Mouse (Mus musculus) intestine, embryonic 16.5 days (tissue): ENCODE results near the gene Apobec4. TPM values are rescaled to one million over a fixed set of nuclear protein-coding genes. Genes with fewer than 3 reads are reported as not detected.

Experiments used
- ATAC-seq: fragments of 200-750 bp; cut with Nextera tagmentation; 2 replicates; pipeline ENCODE4 v1.8.0; 2017; ENCODE audit warnings: moderate TSS enrichment, moderate library complexity
- H3K27ac ChIP-seq: fragments of 300-500 bp; sonication (generic); 2 replicates; pipeline ENCODE4 v1.5.1; 2014; ENCODE audit warnings: mild to moderate bottlenecking, low read length
- H3K27me3 ChIP-seq: fragments of 300-500 bp; sonication (generic); replicated peaks from 2 replicates; pipeline ENCODE4 v1.6.1; 2014; ENCODE audit warnings: low read length, control low read depth, mixed read lengths; ENCODE audit not compliant: control insufficient read depth, insufficient read depth
- H3K36me3 ChIP-seq: fragments of 300-500 bp; sonication (generic); 2 replicates; pipeline ENCODE4 v1.6.1; 2014; ENCODE audit warnings: low read length, control low read depth; ENCODE audit not compliant: control insufficient read depth, insufficient read depth
- H3K4me1 ChIP-seq: fragments of 300-500 bp; sonication (generic); 2 replicates; pipeline ENCODE4 v1.6.1; 2014; ENCODE audit warnings: low read length, control low read depth, mixed read lengths; ENCODE audit not compliant: control insufficient read depth, insufficient read depth
- H3K4me2 ChIP-seq: fragments of 300-500 bp; sonication (generic); 2 replicates; pipeline ENCODE4 v1.6.1; 2014; ENCODE audit warnings: low read depth, low read length, control low read depth
- H3K4me3 ChIP-seq: fragments of 300-500 bp; sonication (generic); 2 replicates; pipeline ENCODE4 v1.5.1; 2014; ENCODE audit warnings: mild to moderate bottlenecking, low read length
- H3K9ac ChIP-seq: fragments of 300-500 bp; sonication (generic); 2 replicates; pipeline ENCODE4 v1.6.1; 2014; ENCODE audit warnings: low read depth, low read length
- H3K9me3 ChIP-seq: fragments of 300-500 bp; sonication (generic); 2 replicates; pipeline ENCODE4 v1.6.1; 2016; ENCODE audit warnings: low read length, control low read depth; ENCODE audit not compliant: control insufficient read depth
- WGBS: fragments of 180-500 bp; shearing (Covaris S2); extraction: QIAGEN DNeasy Blood & Tissue Kit; methylation state at CpG from one replicate; pipeline ENCODE4 v1.1.7; 2014; 5-methylcytosine and 5-hydroxymethylcytosine counted together
- polyA plus RNA-seq: library from polyadenylated mRNA; unstranded; fragments of >200 nt; fragmentation: Nextera tagmentation; extraction: Ambion mirVana; gene quantifications from 2 replicates; pipeline ENCODE4 v1.2.1, GENCODE M21; 2015

The Apobec4 gene
- polyA plus RNA-seq = not detected in 2 replicates

DNA sequence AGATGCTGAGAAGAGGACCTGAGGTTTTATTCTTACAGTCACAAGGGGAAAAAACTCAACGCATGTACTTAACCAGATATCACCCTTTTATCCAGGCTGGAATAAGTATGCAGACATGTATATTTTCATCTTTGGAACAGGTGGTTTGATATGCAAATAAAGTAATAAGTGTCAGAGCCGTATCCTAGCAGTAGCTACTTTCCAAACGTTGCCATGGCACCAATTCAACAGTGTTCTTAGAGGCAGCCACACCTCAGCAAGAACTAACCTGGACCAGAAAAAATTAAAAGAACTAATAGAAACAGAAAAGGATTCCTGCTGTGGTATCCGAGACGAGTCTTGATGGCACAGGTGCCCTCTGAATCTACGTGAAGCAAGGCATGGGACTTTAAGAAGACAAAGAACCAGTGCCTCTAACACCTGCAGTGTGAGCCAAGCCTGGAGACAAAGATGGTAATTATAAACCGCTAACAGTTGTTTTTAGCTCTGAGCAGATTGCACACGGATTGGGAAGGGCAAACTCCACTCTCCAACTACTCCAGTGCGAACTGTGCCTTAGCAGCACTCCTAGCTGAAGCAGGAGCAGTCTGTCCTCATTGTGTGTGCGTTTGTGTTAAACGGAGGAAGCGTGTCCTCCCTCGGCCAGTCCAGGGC, at the start of gene Apobec4:
Gene Apobec4 (plus strand): TSS at position 240 of the 654 bp plus-strand sequence.
- no peaks in the 10 kb centered on the region for H3K36me3 ChIP-seq
- H3K27me3 ChIP-seq = no peaks in the 10 kb centered on the region
- peaks cover 6% of the 10 kb centered on the region; the same call in 1 of the 2 replicates for H3K4me1 ChIP-seq
- no peak within 1 kb of the TSS for H3K4me2 ChIP-seq
- no peaks in the 10 kb centered on the region for H3K9me3 ChIP-seq
- no peak within 1 kb of the TSS for H3K9ac ChIP-seq
- 62% methylated on average over 13 of the region's 13 CpGs for WGBS
- H3K27ac ChIP-seq = no peak within 1 kb of the TSS
- ATAC-seq = 0 out of 2 replicates have a peak, but pooled peaks have one; percentile 36
- H3K4me3 ChIP-seq = no peak within 1 kb of the TSS

DNA sequence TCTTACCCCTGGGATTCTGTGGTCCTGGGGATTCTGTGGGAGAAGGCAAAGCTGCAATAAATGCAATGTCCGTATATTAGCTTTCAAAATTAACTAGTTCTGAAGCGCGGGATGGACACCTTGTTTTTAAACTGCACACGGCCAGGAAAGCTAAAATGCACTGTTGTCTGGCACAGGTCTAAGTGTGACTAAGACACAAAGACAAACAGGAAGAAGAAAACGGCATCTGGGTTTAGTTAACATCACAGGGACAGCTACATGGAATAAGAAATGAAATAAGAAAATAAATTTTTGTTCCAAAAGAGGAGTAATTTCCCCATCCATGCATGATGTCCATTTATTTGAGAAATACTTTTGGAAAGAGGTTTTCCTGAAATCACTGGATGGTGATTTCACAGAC, 49.3 kb upstream of the Apobec4 start:
- no peak for ATAC-seq
- WGBS = 76% methylated on average over 5 of the region's 5 CpGs

GRCm38 (mm10) chr1:152702920-152703319, 47.4 kb upstream of the Apobec4 start:
- peaks cover 3% of the 10 kb centered on the region; the same call in 1 of the 2 replicates for H3K4me1 ChIP-seq
- H3K9me3 ChIP-seq = no peaks in the 10 kb centered on the region
- 42% methylated on average over 6 of the region's 6 CpGs for WGBS
- no peak overlapping the region for H3K4me3 ChIP-seq
- no peak overlapping the region for H3K9ac ChIP-seq
- H3K27ac ChIP-seq = no peak overlapping the region
- H3K4me2 ChIP-seq = no peak overlapping the region
- no peak for ATAC-seq
- no peaks in the 10 kb centered on the region for H3K27me3 ChIP-seq
- no peaks in the 10 kb centered on the region for H3K36me3 ChIP-seq

More for the DNA sequence above, 49.3 kb upstream of the Apobec4 start:
- no peak overlapping the region for H3K9ac ChIP-seq
- no peak overlapping the region for H3K4me3 ChIP-seq
- H3K36me3 ChIP-seq = no peaks in the 10 kb centered on the region
- H3K27me3 ChIP-seq = no peaks in the 10 kb centered on the region
- H3K27ac ChIP-seq = no peak overlapping the region
- H3K9me3 ChIP-seq = no peaks in the 10 kb centered on the region
- peaks cover 3% of the 10 kb centered on the region; the same call in 1 of the 2 replicates for H3K4me1 ChIP-seq
- no peak overlapping the region for H3K4me2 ChIP-seq

GRCm38 (mm10) chr1:152703941-152704340, 46.4 kb upstream of the Apobec4 start:
- Histone ChIP-seq H3K4me1 (peaks cover 3% of the 10 kb centered on the region; the same call in 1 of the 2 replicates), H3K36me3 (no peaks in the 10 kb centered on the region), H3K4me3 (no peak overlapping the region), H3K4me2 (no peak overlapping the region), H3K27me3 (no peaks in the 10 kb centered on the region), H3K9me3 (no peaks in the 10 kb centered on the region), H3K27ac (no peak overlapping the region), H3K9ac (no peak overlapping the region)
- no peak for ATAC-seq
- 43% methylated on average over 6 of the region's 6 CpGs for whole genome bisulfite sequencing

DNA sequence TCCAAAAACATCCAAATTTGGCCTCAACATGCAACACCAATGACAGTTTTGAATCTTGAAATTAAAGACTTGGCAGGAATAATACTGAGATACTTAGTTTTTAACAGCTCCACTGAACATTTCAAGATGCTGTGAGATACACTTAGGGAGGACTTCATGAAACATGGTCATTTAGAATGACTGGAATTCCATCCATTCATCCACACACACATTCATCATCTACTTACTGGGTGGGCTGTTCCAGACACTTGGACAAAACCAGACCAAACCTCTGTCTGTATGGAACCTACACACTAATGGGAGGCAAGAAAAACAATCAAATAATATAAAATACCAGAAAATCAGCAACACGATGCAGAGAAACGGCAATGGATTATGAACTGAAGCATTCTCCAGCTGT, 42.8 kb upstream of the Apobec4 start:
- Histone ChIP-seq H3K4me3 (no peak overlapping the region), H3K36me3 (no peaks in the 10 kb centered on the region), H3K27ac (0 out of 2 replicates have a peak overlapping the region, but pooled peaks have one; percentile 20), H3K27me3 (no peaks in the 10 kb centered on the region), H3K9me3 (no peaks in the 10 kb centered on the region), H3K4me2 (no peak overlapping the region), H3K9ac (no peak overlapping the region), H3K4me1 (peaks cover 3% of the 10 kb centered on the region; the same call in 1 of the 2 replicates)
- ATAC-seq = peak; percentile 23; the same call in 1 of the 2 replicates
- 65% methylated on average over 2 of the region's 2 CpGs for WGBS

DNA sequence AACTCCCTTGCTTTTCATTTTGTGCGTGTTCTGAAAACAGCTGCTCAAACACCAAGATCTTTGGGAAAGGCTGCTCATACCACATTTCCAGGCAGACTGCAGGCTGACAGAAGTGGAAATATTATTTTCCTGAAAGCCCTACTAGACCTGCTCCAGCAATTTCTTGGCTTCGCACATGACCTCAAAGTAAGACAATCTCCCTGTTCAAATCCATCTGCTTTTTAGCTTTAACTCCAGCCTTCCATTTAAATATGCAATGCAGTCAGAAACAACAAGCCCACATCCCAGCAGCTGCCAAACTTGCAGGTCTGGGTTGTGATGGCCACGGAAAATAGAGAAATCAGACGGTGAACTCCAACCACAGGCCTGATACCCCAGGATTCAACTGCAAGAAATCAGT, 39.3 kb upstream of the Apobec4 start:
- Histone ChIP-seq H3K4me2 (no peak overlapping the region), H3K27me3 (no peaks in the 10 kb centered on the region), H3K27ac (no peak overlapping the region), H3K4me3 (no peak overlapping the region), H3K4me1 (no peaks in the 10 kb centered on the region), H3K36me3 (no peaks in the 10 kb centered on the region), H3K9me3 (no peaks in the 10 kb centered on the region), H3K9ac (no peak overlapping the region)
- 80% methylated on average over 4 of the region's 4 CpGs for WGBS
- no peak for ATAC-seq

DNA sequence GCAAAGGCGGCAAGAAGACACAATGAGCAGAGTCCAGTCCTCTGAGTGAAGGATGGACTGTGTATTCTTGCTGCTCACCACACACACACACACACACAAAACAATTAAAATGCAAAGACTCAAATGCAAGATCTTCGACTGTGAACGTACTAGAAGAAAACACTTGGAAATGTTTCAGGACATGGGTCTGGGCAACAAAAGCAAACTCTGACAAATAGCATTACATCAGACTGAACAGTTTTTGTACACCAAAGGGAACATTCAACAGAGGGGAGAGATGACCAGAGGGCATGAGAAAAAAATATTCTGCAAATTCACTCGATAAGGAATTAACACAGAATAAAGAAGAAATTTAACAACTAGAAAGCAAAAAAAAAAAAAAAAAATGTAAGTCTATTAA, 36.4 kb upstream of the Apobec4 start:
- H3K36me3 ChIP-seq = no peaks in the 10 kb centered on the region
- WGBS = 87% methylated on average over 4 of the region's 4 CpGs
- no peak overlapping the region for H3K4me3 ChIP-seq
- H3K27me3 ChIP-seq = no peaks in the 10 kb centered on the region
- no peak for ATAC-seq
- no peak overlapping the region for H3K27ac ChIP-seq
- H3K9ac ChIP-seq = no peak overlapping the region
- H3K9me3 ChIP-seq = no peaks in the 10 kb centered on the region
- no peaks in the 10 kb centered on the region for H3K4me1 ChIP-seq
- no peak overlapping the region for H3K4me2 ChIP-seq

DNA sequence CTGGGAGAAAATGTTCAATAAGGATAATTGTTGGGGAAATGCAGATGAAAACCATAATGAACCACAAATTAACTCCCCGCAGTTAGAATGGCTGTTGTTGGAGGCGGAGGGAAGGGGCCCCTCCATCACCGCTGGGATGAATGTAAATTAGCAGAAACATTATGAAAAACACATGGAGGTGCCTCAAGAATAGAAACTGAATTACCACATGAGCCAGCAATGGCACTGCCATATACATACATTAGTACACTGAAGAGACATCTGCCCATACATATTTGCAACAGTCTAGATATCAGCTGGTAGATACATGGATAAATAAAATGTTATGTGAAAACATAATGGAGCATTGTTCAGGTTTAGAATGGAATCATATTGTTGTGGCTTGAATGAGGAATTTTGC, 35.9 kb upstream of the Apobec4 start:
- Histone ChIP-seq H3K4me2 (no peak overlapping the region), H3K4me1 (no peaks in the 10 kb centered on the region), H3K4me3 (no peak overlapping the region), H3K27ac (no peak overlapping the region), H3K9me3 (no peaks in the 10 kb centered on the region), H3K9ac (no peak overlapping the region), H3K36me3 (no peaks in the 10 kb centered on the region), H3K27me3 (no peaks in the 10 kb centered on the region)
- ATAC-seq = no peak
- WGBS = 85% methylated on average over 3 of the region's 3 CpGs

DNA sequence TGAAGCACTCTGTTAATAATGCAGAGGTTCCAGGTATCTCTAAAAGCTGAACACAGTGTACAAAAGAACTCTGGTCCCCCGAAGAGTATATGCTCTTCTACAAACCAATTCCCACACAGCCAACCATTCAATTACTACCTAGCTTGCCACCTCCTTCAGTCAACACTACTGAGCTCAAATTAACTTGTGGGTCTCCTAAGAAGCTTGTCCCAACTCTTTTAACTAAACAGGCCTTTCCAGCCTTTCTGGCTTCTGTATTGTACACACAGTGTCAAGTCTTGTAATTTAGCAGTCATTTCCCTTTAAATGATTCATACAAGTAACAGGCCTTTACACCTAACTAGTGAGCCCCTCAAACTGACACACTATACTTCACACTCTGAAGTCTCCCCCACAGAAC, 33.0 kb upstream of the Apobec4 start:
- H3K36me3 ChIP-seq = no peaks in the 10 kb centered on the region
- no peak overlapping the region for H3K9ac ChIP-seq
- no peak overlapping the region for H3K4me2 ChIP-seq
- no peak overlapping the region for H3K4me3 ChIP-seq
- ATAC-seq = no peak
- H3K4me1 ChIP-seq = no peaks in the 10 kb centered on the region
- H3K27me3 ChIP-seq = no peaks in the 10 kb centered on the region
- H3K27ac ChIP-seq = no peak overlapping the region
- H3K9me3 ChIP-seq = no peaks in the 10 kb centered on the region
- 66% methylated on average over 1 of the region's 1 CpGs for WGBS

DNA sequence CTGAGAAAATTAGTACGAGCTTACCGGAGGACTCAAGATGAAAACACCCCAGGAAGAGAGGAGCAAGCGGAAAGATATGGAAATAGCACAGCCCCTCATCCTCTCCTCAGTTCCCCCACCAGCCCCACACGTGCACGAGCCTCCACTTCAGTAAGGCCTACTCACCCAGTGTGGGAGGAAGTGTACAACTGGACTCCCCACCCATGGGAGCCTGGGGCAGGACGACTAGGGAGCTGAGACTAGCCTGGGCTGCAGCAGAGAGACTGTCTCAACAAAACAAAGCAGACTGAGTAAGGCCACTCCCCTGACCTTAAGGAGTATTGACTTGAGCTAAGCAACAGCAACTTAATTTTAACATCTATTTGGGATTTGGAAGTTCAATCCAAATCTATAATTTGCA, 32.2 kb upstream of the Apobec4 start:
- H3K36me3 ChIP-seq = no peaks in the 10 kb centered on the region
- 56% methylated on average over 6 of the region's 6 CpGs for WGBS
- H3K4me2 ChIP-seq = no peak overlapping the region
- no peaks in the 10 kb centered on the region for H3K27me3 ChIP-seq
- H3K27ac ChIP-seq = no peak overlapping the region
- no peak overlapping the region for H3K4me3 ChIP-seq
- H3K9ac ChIP-seq = no peak overlapping the region
- H3K9me3 ChIP-seq = no peaks in the 10 kb centered on the region
- ATAC-seq = no peak
- no peaks in the 10 kb centered on the region for H3K4me1 ChIP-seq
